Mouse (Mus musculus) erythroblast, embryonic 14.5 days (primary cell): ENCODE results near the gene Avp.

Experiments
- GATA1 ChIP-seq: IDR thresholded peaks from 2 replicates; pipeline ENCODE4 v1.6.1; 2012; ENCODE audit warnings: low read length, inconsistent platforms, mixed read lengths
- TAL1 ChIP-seq: IDR thresholded peaks from 3 replicates; pipeline ENCODE4 v1.6.1; 2012; ENCODE audit warnings: low read length, inconsistent platforms, mixed read lengths

GRCm38 (mm10) chr2:130582552-130582951 is at the start of gene Avp:
- TF ChIP-seq GATA1: no peak
- no peak for TF ChIP-seq TAL1
